Mouse (Mus musculus) hindbrain, embryonic 10.5 days (tissue): Measurements from ENCODE around the gene Msl1. TPM values are rescaled to one million over a fixed set of nuclear protein-coding genes. Genes with fewer than 3 reads are reported as not detected.

Source experiments
- DNase-seq: peaks from one replicate; pipeline ENCODE4 v3.0.0-alpha.2; 2017; ENCODE audit warnings: low spot score
- H3K27ac ChIP-seq: fragments of 300-500 bp; sonication (generic); 2 replicates; pipeline ENCODE4 v1.5.1; 2016; ENCODE audit warnings: mild to moderate bottlenecking, moderate library complexity
- H3K27me3 ChIP-seq: fragments of 300-500 bp; sonication (generic); 2 replicates; pipeline ENCODE4 v1.6.1; 2016; ENCODE audit warnings: mild to moderate bottlenecking; ENCODE audit not compliant: poor library complexity, insufficient read depth, severe bottlenecking
- H3K36me3 ChIP-seq: fragments of 300-500 bp; sonication (generic); 2 replicates; pipeline ENCODE4 v1.6.1; 2016; ENCODE audit warnings: mild to moderate bottlenecking, moderate library complexity
- H3K4me1 ChIP-seq: fragments of 300-500 bp; sonication (generic); replicated peaks from 2 replicates; pipeline ENCODE4 v1.6.1; 2016; ENCODE audit warnings: mild to moderate bottlenecking
- H3K4me3 ChIP-seq: fragments of 300-500 bp; sonication (generic); 2 replicates; pipeline ENCODE4 v1.5.1; 2016; ENCODE audit warnings: mild to moderate bottlenecking, moderate library complexity
- H3K9me3 ChIP-seq: fragments of 300-500 bp; sonication (generic); 2 replicates; pipeline ENCODE4 v1.6.1; 2016; ENCODE audit warnings: mild to moderate bottlenecking, moderate library complexity
- WGBS: fragments of 180-500 bp; shearing (Covaris S2); methylation state at CpG from one replicate; pipeline ENCODE4 v1.1.7; 2016; 5-methylcytosine and 5-hydroxymethylcytosine counted together
- polyA plus RNA-seq: library from polyadenylated mRNA; unstranded; fragments of >200 nt; fragmentation: Nextera tagmentation; extraction: Ambion mirVana; gene quantifications from 2 replicates; pipeline ENCODE4 v1.2.1, GENCODE M21; 2016

Gene Msl1
- polyA plus RNA-seq, 1 experiment from 2014 or later, result 25.2 TPM

- H3K27me3 ChIP-seq, result peaks cover 7% of the 10 kb centered on the region; the same call in 1 of the 2 replicates
- no peaks in the 10 kb centered on the region for H3K9me3 ChIP-seq
- H3K27ac ChIP-seq, result peak overlapping the region; percentile 84
- peak; percentile 94 for DNase-seq
- WGBS, result 8% methylated on average over 15 of the region's 15 CpGs
- peak overlapping the region; percentile 53 for H3K4me3 ChIP-seq
- peaks cover 8% of the 10 kb centered on the region; the same call in 1 of the 2 replicates for H3K36me3 ChIP-seq
- H3K4me1 ChIP-seq, result peaks cover 63% of the 10 kb centered on the region
Observed at GRCm38 (mm10) chr11:98775348-98776051, 19.8 kb upstream of the Msl1 start.

DNA sequence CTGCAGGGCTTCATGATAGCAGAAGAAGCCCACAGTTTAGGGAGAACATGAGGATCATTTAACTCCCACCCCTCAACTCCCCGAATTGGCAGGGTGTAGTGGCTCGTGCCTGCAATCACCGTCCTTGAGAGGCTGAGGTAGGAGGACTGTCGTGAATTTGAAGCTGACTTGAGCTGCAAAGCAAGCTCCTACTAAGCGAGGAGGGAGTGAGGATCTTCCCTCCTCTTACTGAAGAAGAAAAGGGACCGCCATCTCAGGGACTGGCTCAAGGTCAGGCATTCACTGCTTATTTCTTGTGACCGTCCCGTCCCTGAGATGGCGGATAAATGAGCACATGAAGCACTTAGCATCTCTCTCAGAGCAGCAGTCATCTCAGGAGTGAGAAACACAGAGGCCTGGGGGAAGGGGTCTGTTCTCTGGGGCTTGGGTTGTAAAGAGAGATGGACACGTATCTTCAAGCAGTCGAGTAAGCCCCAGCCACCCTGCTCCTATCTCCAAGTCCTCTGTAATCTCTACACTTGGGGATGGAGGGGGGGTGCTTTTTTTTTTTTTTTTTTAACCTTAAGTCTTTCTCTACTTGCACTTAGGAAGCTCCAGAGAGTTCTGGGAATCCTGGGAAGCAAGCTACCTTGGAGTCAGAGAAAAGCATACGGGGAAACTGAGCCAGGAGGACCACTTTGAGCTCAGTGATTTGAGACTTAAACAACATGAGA, 19.1 kb upstream of the Msl1 start:
- 58% methylated on average over 12 of the region's 12 CpGs for WGBS

GRCm38 (mm10) chr11:98776843-98777590, 18.3 kb upstream of the Msl1 start:
- Histone ChIP-seq H3K27ac (peak overlapping the region; percentile 84), H3K36me3 (no peaks in the 10 kb centered on the region), H3K4me3 (peak overlapping the region; percentile 28), H3K9me3 (no peaks in the 10 kb centered on the region), H3K4me1 (peaks cover 68% of the 10 kb centered on the region), H3K27me3 (peaks cover 7% of the 10 kb centered on the region; the same call in 1 of the 2 replicates)
- 10% methylated on average over 9 of the region's 9 CpGs for WGBS
- peak; percentile 52 for DNase-seq

More for the DNA sequence above, 19.1 kb upstream of the Msl1 start:
- Histone ChIP-seq H3K9me3 (no peaks in the 10 kb centered on the region), H3K36me3 (0 out of 2 replicates have a peak, but pooled peaks cover 5% of the 10 kb centered on the region), H3K4me1 (peaks cover 64% of the 10 kb centered on the region), H3K27me3 (peaks cover 7% of the 10 kb centered on the region; the same call in 1 of the 2 replicates), H3K27ac (peak overlapping the region; percentile 84), H3K4me3 (peak overlapping the region; percentile 53)
- DNase-seq, result no peak

DNA sequence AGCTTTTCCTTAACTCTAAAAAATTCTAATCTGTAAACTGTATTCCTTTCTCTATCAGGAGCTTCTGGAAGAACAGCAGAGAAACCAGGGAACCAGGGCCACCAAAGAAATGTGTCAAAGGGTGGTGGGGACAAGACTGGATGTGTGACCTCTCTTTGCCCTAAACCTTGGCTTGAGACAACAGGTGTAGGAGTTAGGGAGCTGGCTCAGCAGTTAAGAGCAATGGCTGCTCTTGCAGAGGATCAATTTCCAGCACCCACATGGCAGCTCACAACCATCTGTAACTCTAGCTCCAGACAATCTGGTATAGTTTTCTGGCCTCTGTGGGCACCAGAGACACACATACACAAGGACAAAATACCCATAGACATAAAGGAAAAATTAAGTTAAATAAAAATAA, 17.4 kb upstream of the Msl1 start:
- H3K36me3 ChIP-seq, result no peaks in the 10 kb centered on the region
- DNase-seq, result no peak
- no peaks in the 10 kb centered on the region for H3K9me3 ChIP-seq
- H3K27ac ChIP-seq, result no peak overlapping the region; the same call in 1 of the 2 replicates
- H3K4me1 ChIP-seq, result peaks cover 70% of the 10 kb centered on the region
- peaks cover 7% of the 10 kb centered on the region; the same call in 1 of the 2 replicates for H3K27me3 ChIP-seq
- H3K4me3 ChIP-seq, result no peak overlapping the region

DNA sequence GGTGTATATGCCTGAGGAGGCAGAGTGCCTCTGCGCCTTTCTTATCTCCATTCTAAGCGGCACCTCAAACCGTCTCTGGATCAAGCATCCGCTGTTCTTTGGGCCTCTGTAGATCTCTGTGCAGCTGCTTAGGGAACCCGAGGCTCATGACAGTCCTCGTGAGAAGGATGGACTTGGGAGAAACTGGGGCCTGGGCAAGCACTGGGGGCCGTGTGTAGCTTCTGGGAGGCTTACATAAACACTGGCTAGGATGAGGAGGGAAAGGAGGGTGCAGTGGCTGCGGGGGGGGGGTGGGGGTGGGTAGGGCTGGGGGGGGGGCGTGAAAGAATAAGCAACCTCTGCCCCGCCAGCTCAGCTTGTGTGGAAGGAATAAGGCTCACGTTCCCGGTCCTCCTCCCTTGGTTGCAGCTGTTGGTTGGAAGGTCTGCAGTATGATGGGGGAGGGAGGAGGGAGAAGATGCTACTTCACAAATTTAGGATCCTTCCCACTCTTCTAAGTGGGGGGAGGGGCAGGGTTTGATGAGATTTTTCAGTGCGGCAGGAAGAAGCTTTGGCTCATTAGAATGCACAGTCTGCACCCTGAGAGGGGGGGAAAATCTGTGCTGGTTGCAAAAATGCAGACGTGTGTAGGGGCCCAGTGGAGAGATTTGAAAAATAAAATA, 13.3 kb upstream of the Msl1 start:
- H3K27me3 ChIP-seq, result peaks cover 5% of the 10 kb centered on the region
- peak overlapping the region; percentile 42 for H3K4me3 ChIP-seq
- H3K36me3 ChIP-seq, result no peaks in the 10 kb centered on the region
- DNase-seq, result peak; percentile 43
- peak overlapping the region; percentile 90 for H3K27ac ChIP-seq
- H3K9me3 ChIP-seq, result no peaks in the 10 kb centered on the region
- 14% methylated on average over 13 of the region's 14 CpGs for WGBS
- peaks cover 68% of the 10 kb centered on the region for H3K4me1 ChIP-seq

DNA sequence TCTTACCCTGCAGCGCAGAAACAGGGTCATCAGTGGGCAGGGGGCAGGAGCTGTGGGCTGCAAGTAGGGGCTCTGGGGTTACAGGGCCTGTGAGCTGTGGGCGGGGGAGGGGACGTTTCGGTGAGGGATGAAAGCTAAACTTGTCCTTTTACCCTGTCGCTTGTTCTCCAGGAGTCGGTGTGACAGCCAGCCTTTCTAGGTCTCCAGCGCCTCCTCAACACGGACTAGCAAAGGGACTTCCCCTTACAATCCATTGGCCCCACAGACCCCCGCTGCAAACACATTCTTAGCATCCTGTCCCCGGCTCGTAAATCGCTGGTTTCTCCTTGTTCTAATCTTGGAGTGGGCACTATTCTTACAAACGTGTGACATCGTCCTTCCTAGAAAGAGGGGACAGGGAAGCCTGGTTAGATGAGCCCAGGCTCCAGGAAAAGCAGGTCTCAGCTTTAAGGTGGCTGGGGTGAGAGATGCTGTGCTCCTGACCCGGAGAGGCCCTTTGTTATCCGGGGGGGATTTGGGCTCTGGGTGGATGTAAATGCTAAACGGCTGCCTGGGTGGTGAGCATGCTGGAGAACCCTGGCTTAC, 12.6 kb upstream of the Msl1 start:
- WGBS, result 1% methylated on average over 17 of the region's 17 CpGs
- H3K27ac ChIP-seq, result peak overlapping the region; percentile 90
- peak overlapping the region; percentile 42 for H3K4me3 ChIP-seq
- H3K9me3 ChIP-seq, result no peaks in the 10 kb centered on the region
- H3K27me3 ChIP-seq, result peaks cover 5% of the 10 kb centered on the region; the same call in 1 of the 2 replicates
- peaks cover 65% of the 10 kb centered on the region for H3K4me1 ChIP-seq
- peak; percentile 52 for DNase-seq
- no peaks in the 10 kb centered on the region for H3K36me3 ChIP-seq

DNA sequence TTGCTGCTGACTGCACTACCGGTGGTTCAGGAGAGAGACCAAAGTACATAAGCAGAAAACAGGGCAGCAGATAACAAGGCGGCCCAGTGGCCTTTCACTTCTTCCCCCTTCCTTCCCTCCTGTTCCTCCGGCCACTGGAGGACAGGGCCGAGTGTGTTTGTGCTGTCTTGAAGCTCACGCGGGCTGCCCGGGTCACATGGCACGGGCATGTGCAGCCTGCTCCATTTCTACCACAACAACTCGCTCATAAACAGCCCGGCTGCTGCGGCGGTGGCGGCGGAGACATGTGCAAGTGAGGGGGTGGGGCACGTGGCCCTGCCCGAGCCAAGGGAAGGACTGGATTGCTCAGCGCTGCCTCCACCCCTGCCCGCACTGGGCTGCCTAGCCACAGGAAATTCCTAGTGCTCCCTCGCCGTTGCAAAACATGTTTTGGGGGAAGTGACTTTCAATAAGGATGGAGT, 12.1 kb upstream of the Msl1 start:
- DNase-seq, result peak; percentile 81
- no peaks in the 10 kb centered on the region for H3K9me3 ChIP-seq
- H3K4me1 ChIP-seq, result peaks cover 64% of the 10 kb centered on the region
- H3K36me3 ChIP-seq, result no peaks in the 10 kb centered on the region
- H3K4me3 ChIP-seq, result peak overlapping the region; percentile 42
- H3K27me3 ChIP-seq, result peaks cover 5% of the 10 kb centered on the region; the same call in 1 of the 2 replicates
- whole genome bisulfite sequencing, result under 1% methylated on average over 20 of the region's 20 CpGs
- peak overlapping the region; percentile 90 for H3K27ac ChIP-seq

- H3K27me3 ChIP-seq, result peaks cover 5% of the 10 kb centered on the region; the same call in 1 of the 2 replicates
- WGBS, result 67% methylated on average over 4 of the region's 4 CpGs
- no peak for DNase-seq
- H3K4me1 ChIP-seq, result peaks cover 73% of the 10 kb centered on the region
- H3K27ac ChIP-seq, result no peak overlapping the region; the same call in 1 of the 2 replicates
- H3K9me3 ChIP-seq, result no peaks in the 10 kb centered on the region
- H3K36me3 ChIP-seq, result no peaks in the 10 kb centered on the region
- no peak overlapping the region for H3K4me3 ChIP-seq
Observed at GRCm38 (mm10) chr11:98784139-98784538, 11.2 kb upstream of the Msl1 start.

GRCm38 (mm10) chr11:98785214-98785613, 10.1 kb upstream of the Msl1 start:
- Histone ChIP-seq H3K4me3 (no peak overlapping the region), H3K9me3 (no peaks in the 10 kb centered on the region), H3K27me3 (peaks cover 5% of the 10 kb centered on the region; the same call in 1 of the 2 replicates), H3K36me3 (no peaks in the 10 kb centered on the region), H3K27ac (peak overlapping the region; percentile 60), H3K4me1 (peaks cover 78% of the 10 kb centered on the region)
- WGBS, result 73% methylated on average over 10 of the region's 10 CpGs
- DNase-seq, result no peak

GRCm38 (mm10) chr11:98785772-98786281, 9.5 kb upstream of the Msl1 start:
- Histone ChIP-seq H3K27ac (peak overlapping the region; percentile 60), H3K4me1 (peaks cover 78% of the 10 kb centered on the region)
- WGBS, result 10% methylated on average over 12 of the region's 12 CpGs

DNA sequence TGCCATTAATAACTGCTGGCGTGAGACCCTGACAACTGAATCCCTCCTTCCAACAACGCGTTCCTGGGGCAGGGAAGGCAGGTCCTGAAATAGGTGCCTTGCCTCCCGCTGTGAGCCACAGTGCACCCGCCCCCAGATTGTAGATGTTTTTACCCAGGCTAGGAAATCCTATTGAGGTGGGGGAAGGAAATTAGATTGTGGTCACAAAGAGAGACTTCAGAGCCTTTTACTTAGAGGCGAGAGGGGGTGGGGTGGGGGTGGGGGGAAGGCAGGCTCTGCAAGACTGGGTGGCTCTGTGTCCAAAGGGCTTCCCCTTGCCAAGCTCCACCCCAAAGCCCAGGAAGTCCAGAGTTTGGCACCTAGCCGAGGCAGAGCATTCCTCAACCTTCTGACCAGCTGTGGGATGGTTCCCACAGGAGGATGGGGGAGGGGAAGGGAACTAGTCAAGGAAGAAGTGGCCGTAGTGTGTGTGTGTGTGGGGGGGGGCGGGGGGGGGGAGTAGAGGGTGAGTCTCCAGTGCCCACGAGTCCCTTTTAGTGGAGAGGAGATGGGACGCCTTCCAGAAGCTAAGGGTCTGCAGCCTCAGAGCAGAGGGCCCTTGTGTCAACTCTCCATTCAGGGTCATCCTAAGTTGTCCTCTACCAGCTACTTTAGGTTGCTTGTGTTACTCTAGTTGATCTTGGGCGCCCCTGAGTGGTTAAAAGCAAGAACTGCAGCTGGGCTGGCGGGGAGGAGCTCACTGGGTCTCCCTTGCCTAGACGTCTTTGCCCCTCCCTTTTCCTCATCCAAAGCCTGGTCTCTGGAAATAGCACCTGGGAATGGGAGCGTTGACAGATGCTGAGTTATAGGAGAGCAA, 8.7 kb upstream of the Msl1 start:
- Histone ChIP-seq H3K4me3 (peak overlapping the region; percentile 30), H3K36me3 (no peaks in the 10 kb centered on the region), H3K27me3 (peaks cover 5% of the 10 kb centered on the region; the same call in 1 of the 2 replicates), H3K4me1 (peaks cover 74% of the 10 kb centered on the region), H3K27ac (peak overlapping the region; percentile 77), H3K9me3 (no peaks in the 10 kb centered on the region)
- WGBS, result 6% methylated on average over 15 of the region's 15 CpGs
- peak; percentile 95 for DNase-seq

More at GRCm38 (mm10) chr11:98785772-98786281, 9.5 kb upstream of the Msl1 start:
- Histone ChIP-seq H3K36me3 (no peaks in the 10 kb centered on the region), H3K9me3 (no peaks in the 10 kb centered on the region), H3K27me3 (peaks cover 5% of the 10 kb centered on the region; the same call in 1 of the 2 replicates), H3K4me3 (peak overlapping the region; percentile 30)
- peak; percentile 70 for DNase-seq
